Mouse (Mus musculus): ENCODE results near the gene Rps6ka1.
"Not testable (repeated sequence)": the region's sequence is repeated elsewhere in the genome, so short reads cannot be mapped to it uniquely, and the experiment has no call there.

Rps6ka1 gene

GRCm38 (mm10) chr4:133887672-133888453 lies at the start of gene Rps6ka1:
TSS of gene Rps6ka1 (minus strand) at chr4:133887797.
- DNase-seq (ENCODE audit: low spot score in 2 of 2), result peak; percentile 59 to 67

GRCm38 (mm10) chr4:133931785-133932184 lies 44.2 kb upstream of the Rps6ka1 start:
- DNase-seq (ENCODE audit: low spot score in 2 of 2), result no peak

GRCm38 (mm10) chr4:133931349-133931748 lies 43.8 kb upstream of the Rps6ka1 start:
- no peak for DNase-seq (ENCODE audit: low spot score in 2 of 2)

GRCm38 (mm10) chr4:133929278-133929670 lies 41.7 kb upstream of the Rps6ka1 start:
- no peak for DNase-seq (ENCODE audit: low spot score in 2 of 2)

- no peak for DNase-seq (ENCODE audit: low spot score in 2 of 2)
Observed at GRCm38 (mm10) chr4:133928576-133929277, 41.1 kb upstream of the Rps6ka1 start.

GRCm38 (mm10) chr4:133925204-133925603 lies 37.6 kb upstream of the Rps6ka1 start:
- DNase-seq (ENCODE audit: low spot score in 2 of 2), result no peak

- no peak for DNase-seq (ENCODE audit: low spot score in 2 of 2)
Observed at GRCm38 (mm10) chr4:133923743-133924142, 36.1 kb upstream of the Rps6ka1 start.

- peak in 1 of 2 experiments; percentile 26 for DNase-seq (ENCODE audit: low spot score in 2 of 2)
Observed at GRCm38 (mm10) chr4:133918093-133918825, 30.7 kb upstream of the Rps6ka1 start.

GRCm38 (mm10) chr4:133911983-133912382 lies 24.4 kb upstream of the Rps6ka1 start:
- no peak for DNase-seq (ENCODE audit: low spot score in 2 of 2)

GRCm38 (mm10) chr4:133910236-133911211 lies 22.9 kb upstream of the Rps6ka1 start:
- DNase-seq (ENCODE audit: low spot score in 2 of 2), result peak; percentile 93 to 94

GRCm38 (mm10) chr4:133908051-133908450 lies 20.5 kb upstream of the Rps6ka1 start:
- DNase-seq (ENCODE audit: low spot score in 2 of 2), result no peak

GRCm38 (mm10) chr4:133907086-133907485 lies 19.5 kb upstream of the Rps6ka1 start:
- DNase-seq (ENCODE audit: low spot score in 2 of 2), result no peak

GRCm38 (mm10) chr4:133906336-133906735 lies 18.7 kb upstream of the Rps6ka1 start:
- DNase-seq (ENCODE audit: low spot score in 2 of 2), result not testable (repeated sequence)

GRCm38 (mm10) chr4:133905167-133905566 lies 17.6 kb upstream of the Rps6ka1 start:
- DNase-seq (ENCODE audit: low spot score in 2 of 2), result no peak

GRCm38 (mm10) chr4:133904326-133904725 lies 16.7 kb upstream of the Rps6ka1 start:
- DNase-seq (ENCODE audit: low spot score in 2 of 2), result no peak

GRCm38 (mm10) chr4:133903372-133903771 lies 15.8 kb upstream of the Rps6ka1 start:
- DNase-seq (ENCODE audit: low spot score in 2 of 2), result no peak

GRCm38 (mm10) chr4:133902510-133902909 lies 14.9 kb upstream of the Rps6ka1 start:
- no peak for DNase-seq (ENCODE audit: low spot score in 2 of 2)

GRCm38 (mm10) chr4:133900887-133901286 lies 13.3 kb upstream of the Rps6ka1 start:
- DNase-seq (ENCODE audit: low spot score in 2 of 2), result no peak

GRCm38 (mm10) chr4:133900352-133900751 lies 12.8 kb upstream of the Rps6ka1 start:
- DNase-seq (ENCODE audit: low spot score in 2 of 2), result no peak

- no peak for DNase-seq (ENCODE audit: low spot score in 2 of 2)
Observed at GRCm38 (mm10) chr4:133899241-133899800, 11.7 kb upstream of the Rps6ka1 start.

- DNase-seq (ENCODE audit: low spot score in 2 of 2), result no peak
Observed at GRCm38 (mm10) chr4:133898151-133898550, 10.6 kb upstream of the Rps6ka1 start.
